Mouse (Mus musculus): ENCODE data around the gene Nacc2. TPM values are rescaled to one million over a fixed set of nuclear protein-coding genes. Genes with fewer than 3 reads are reported as not detected.
A peak's percentile ranks its signal among the peaks of the same experiment; 100 is the strongest.

Nacc2 gene
- polyA plus RNA-seq, 1 experiment from 2014 or later: 3.9 TPM

DNA sequence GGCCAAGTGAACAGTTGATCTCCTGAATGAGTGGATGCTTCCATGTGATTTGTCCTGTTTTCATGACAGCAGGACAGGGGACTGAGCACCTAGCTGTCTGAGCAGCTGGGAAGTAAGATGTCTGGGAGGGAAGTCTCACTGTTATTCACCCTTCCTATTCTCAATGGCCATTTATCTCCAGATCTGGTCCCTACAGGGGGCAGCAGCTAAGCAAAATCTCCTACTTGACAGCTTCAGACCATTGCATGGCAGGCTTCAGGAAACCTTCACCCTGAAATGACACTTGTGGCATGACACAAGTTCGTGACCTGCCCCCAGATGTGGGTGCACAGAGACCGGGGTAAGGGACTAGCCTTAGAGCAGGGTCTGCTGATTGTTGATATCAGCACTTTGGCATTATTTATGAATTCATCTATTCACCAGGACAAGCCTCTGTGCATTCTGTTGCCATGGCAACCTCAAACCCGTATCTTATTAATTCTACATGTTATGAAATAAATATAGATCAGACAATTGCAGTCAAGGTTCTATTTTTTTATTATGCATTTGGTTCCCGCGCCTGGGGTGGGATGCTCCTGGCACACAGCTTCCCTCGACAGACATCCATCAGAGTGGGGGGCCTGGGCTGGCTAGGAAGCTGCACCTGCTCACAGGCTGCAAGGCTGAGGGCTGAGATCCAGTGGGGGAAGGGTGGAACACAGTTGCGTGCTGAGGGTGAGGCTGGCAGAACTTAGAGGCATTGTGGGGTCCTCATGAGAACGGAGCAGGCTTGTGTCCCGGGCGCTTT is 33.4 kb upstream of the Nacc2 start:
- no peak overlapping the region for H3K27ac ChIP-seq (ENCODE audit: low read depth)
- no peak overlapping the region for H3K4me2 ChIP-seq (ENCODE audit: low read depth, low read length)
- no peaks in the 10 kb centered on the region for H3K36me3 ChIP-seq (replicated peaks; ENCODE audit: insufficient read depth, low read length)
- 75% methylated on average over 10 of the region's 10 CpGs for WGBS (ENCODE audit: insufficient replicate concordance)
- H3K9me3 ChIP-seq (ENCODE audit: low read length): no peaks in the 10 kb centered on the region
- no peak overlapping the region for H3K4me3 ChIP-seq (ENCODE audit: low read depth, low read length)
- TF ChIP-seq CTCF (IDR thresholded peaks at IDR 0.05; ENCODE audit: low read depth) (no peak), EP300 (IDR thresholded peaks at IDR 0.05; ENCODE audit: low read depth) (no peak)
- no peak overlapping the region for H3K9ac ChIP-seq (replicated peaks)
- H3K27me3 ChIP-seq (ENCODE audit: insufficient read depth, low read length): 0 out of 2 replicates have a peak, but pooled peaks cover 3% of the 10 kb centered on the region
- no peak for ATAC-seq
- H3K4me1 ChIP-seq (ENCODE audit: insufficient read depth): 0 out of 2 replicates have a peak, but pooled peaks cover 5% of the 10 kb centered on the region
- no peak for DNase-seq

DNA sequence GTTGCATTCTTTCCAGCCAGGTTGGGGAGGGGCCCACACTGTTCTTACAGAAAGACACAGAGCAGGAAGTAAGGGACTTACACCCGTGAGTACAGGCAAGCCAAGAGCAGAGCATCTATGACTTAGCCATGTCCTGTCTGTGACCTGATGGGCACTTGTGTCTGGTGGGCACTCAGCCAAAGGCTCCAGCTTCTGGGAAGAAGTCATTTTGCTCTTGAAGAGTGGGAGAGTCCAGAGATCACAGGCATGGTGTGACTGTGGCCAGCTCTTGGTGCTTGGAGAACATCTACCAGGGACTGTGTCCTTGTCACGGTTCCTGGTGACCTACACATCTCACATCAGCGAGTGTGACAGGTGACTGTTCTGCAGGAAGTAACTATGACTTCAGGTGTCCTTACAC is 32.7 kb upstream of the Nacc2 start:
- TF ChIP-seq EP300 (IDR thresholded peaks at IDR 0.05; ENCODE audit: low read depth): no peak
- TF ChIP-seq CTCF (IDR thresholded peaks at IDR 0.05; ENCODE audit: low read depth): no peak
- 0 out of 2 replicates have a peak, but pooled peaks cover 3% of the 10 kb centered on the region for H3K27me3 ChIP-seq (ENCODE audit: insufficient read depth, low read length)
- H3K4me3 ChIP-seq (ENCODE audit: low read depth, low read length): no peak overlapping the region
- DNase-seq (no peak), ATAC-seq (no peak)
- no peaks in the 10 kb centered on the region for H3K36me3 ChIP-seq (replicated peaks; ENCODE audit: insufficient read depth, low read length)
- no peaks in the 10 kb centered on the region for H3K9me3 ChIP-seq (ENCODE audit: low read length)
- H3K27ac ChIP-seq (ENCODE audit: low read depth): no peak overlapping the region
- no peak overlapping the region for H3K4me2 ChIP-seq (ENCODE audit: low read depth, low read length)
- 0 out of 2 replicates have a peak, but pooled peaks cover 5% of the 10 kb centered on the region for H3K4me1 ChIP-seq (ENCODE audit: insufficient read depth)
- 56% methylated on average over 3 of the region's 3 CpGs for WGBS (ENCODE audit: insufficient replicate concordance)
- no peak overlapping the region for H3K9ac ChIP-seq (replicated peaks)

DNA sequence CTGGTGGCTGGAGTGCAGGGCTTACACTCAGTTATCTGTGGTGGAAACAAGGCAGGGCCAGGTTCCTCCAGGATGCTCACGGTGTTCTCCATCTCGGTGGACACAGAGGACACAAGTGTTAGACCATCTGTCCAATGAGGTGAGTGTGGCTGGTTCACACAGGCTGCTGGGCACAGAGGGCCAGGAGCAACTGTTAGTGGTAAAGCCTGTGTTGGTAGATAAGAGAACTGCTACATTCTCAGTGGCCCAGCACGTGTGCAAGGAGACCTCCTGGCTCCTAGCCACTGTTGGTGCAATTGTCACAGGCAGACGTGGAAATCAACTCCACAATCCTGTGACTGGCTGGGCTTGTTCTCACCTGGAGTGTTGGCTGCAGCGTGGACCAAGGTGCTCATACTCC is 31.6 kb upstream of the Nacc2 start:
- Histone ChIP-seq H3K9me3 (ENCODE audit: low read length) (no peaks in the 10 kb centered on the region), H3K36me3 (replicated peaks; ENCODE audit: insufficient read depth, low read length) (no peaks in the 10 kb centered on the region), H3K9ac (replicated peaks) (no peak overlapping the region), H3K27ac (ENCODE audit: low read depth) (no peak overlapping the region), H3K27me3 (ENCODE audit: insufficient read depth, low read length) (0 out of 2 replicates have a peak, but pooled peaks cover 3% of the 10 kb centered on the region), H3K4me1 (ENCODE audit: insufficient read depth) (0 out of 2 replicates have a peak, but pooled peaks cover 5% of the 10 kb centered on the region), H3K4me3 (ENCODE audit: low read depth, low read length) (no peak overlapping the region), H3K4me2 (ENCODE audit: low read depth, low read length) (no peak overlapping the region)
- DNase-seq: no peak
- whole genome bisulfite sequencing (ENCODE audit: insufficient replicate concordance): 36% methylated on average over 5 of the region's 5 CpGs
- TF ChIP-seq CTCF (IDR thresholded peaks at IDR 0.05; ENCODE audit: low read depth) (no peak), EP300 (IDR thresholded peaks at IDR 0.05; ENCODE audit: low read depth) (peak; percentile 84)
- peak; percentile 82 for ATAC-seq

DNA sequence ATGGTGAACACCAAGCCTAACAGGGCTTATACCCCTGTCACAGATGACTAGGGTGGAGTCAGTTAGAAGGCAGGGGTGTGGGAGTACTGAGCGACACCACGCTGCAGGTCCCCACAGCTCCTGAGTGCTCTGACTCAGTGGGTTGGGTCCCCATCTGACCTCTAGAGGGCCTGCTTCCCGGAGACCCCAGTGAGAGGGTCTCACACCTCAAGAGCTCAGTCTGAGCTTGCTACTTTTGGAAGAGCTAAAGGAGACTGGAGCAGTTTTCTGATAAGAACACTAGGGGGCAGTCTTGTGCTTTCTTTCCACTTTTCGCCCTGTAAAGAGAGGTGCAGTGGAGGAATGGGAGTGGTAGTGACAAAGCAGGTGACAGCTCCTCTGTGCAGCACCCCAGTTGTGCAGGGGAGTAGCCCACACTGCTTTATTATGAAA is 30.9 kb upstream of the Nacc2 start:
- Histone ChIP-seq H3K4me1 (ENCODE audit: insufficient read depth) (0 out of 2 replicates have a peak, but pooled peaks cover 5% of the 10 kb centered on the region), H3K4me3 (ENCODE audit: low read depth, low read length) (no peak overlapping the region), H3K27ac (ENCODE audit: low read depth) (no peak overlapping the region), H3K9ac (replicated peaks) (no peak overlapping the region), H3K27me3 (ENCODE audit: insufficient read depth, low read length) (0 out of 2 replicates have a peak, but pooled peaks cover 3% of the 10 kb centered on the region), H3K4me2 (ENCODE audit: low read depth, low read length) (no peak overlapping the region), H3K9me3 (ENCODE audit: low read length) (no peaks in the 10 kb centered on the region), H3K36me3 (replicated peaks; ENCODE audit: insufficient read depth, low read length) (no peaks in the 10 kb centered on the region)
- WGBS (ENCODE audit: insufficient replicate concordance): 12% methylated on average over 4 of the region's 4 CpGs
- DNase-seq: peak; percentile 35
- TF ChIP-seq EP300 (IDR thresholded peaks at IDR 0.05; ENCODE audit: low read depth) (no peak), CTCF (IDR thresholded peaks at IDR 0.05; ENCODE audit: low read depth) (peak; percentile 88)
- peak; percentile 73 for ATAC-seq

DNA sequence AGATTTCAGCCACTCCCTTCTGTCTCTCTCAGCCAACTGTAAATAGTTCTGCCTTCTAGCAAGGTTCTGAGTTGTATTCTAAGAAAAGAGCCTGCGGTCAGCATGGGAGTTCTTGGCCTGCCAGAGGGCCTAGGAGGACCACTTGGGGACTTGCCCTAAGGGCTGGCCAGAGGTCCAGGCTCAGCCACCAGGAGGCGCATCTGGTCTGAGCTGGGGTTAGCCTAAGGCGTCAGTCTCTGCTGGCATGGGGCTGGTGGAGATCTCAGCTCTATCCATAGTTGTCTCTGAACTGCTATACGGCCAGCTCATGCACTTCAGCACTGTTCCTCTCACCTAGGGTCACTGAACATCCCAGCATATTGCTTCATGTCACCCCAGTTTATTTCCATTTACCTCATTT is 30.3 kb upstream of the Nacc2 start:
- ATAC-seq (no peak), DNase-seq (peak; percentile 70)
- H3K9me3 ChIP-seq (ENCODE audit: low read length): no peaks in the 10 kb centered on the region
- H3K36me3 ChIP-seq (replicated peaks; ENCODE audit: insufficient read depth, low read length): no peaks in the 10 kb centered on the region
- H3K27ac ChIP-seq (ENCODE audit: low read depth): no peak overlapping the region
- no peak overlapping the region for H3K9ac ChIP-seq (replicated peaks)
- 0 out of 2 replicates have a peak, but pooled peaks cover 3% of the 10 kb centered on the region for H3K27me3 ChIP-seq (ENCODE audit: insufficient read depth, low read length)
- H3K4me3 ChIP-seq (ENCODE audit: low read depth, low read length): no peak overlapping the region
- 0 out of 2 replicates have a peak, but pooled peaks cover 5% of the 10 kb centered on the region for H3K4me1 ChIP-seq (ENCODE audit: insufficient read depth)
- WGBS (ENCODE audit: insufficient replicate concordance): 34% methylated on average over 4 of the region's 4 CpGs
- no peak overlapping the region for H3K4me2 ChIP-seq (ENCODE audit: low read depth, low read length)
- TF ChIP-seq EP300 (IDR thresholded peaks at IDR 0.05; ENCODE audit: low read depth) (no peak), CTCF (IDR thresholded peaks at IDR 0.05; ENCODE audit: low read depth) (peak; percentile 66)

DNA sequence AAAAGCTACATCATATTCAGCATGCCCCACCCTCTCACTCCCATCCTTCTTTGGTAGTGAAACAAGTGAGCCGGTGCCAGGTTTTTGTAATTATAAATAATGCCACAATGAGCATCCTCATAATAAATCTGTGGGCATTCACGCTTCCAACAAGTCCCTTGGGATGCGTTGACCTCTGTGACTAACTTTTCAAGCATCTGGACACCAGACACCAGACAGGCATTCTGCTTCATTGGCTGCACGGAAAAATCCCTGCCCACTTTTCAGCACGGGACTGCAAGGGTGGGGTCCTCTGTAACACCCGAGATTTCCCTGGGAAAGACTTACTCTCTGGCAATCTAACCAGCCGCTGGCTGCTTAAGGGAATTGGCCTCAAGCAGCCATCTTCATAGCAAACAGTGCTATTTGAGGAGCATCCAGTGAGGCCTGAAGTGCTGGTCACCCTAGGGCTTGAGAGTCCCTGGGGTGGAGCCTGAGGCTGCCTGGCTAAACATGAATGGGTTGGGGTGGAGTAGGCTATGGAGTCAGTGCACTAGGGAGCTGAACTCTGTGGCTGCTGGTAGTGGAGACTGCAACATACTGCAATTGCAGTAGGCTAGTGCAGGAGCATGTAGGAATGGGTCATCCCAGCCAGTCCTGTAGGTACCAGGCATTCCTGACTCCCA is 24.8 kb upstream of the Nacc2 start:
- Histone ChIP-seq H3K36me3 (replicated peaks; ENCODE audit: insufficient read depth, low read length) (no peaks in the 10 kb centered on the region), H3K27ac (ENCODE audit: low read depth) (no peak overlapping the region), H3K4me1 (ENCODE audit: insufficient read depth) (no peaks in the 10 kb centered on the region), H3K4me3 (ENCODE audit: low read depth, low read length) (no peak overlapping the region), H3K27me3 (ENCODE audit: insufficient read depth, low read length) (no peaks in the 10 kb centered on the region), H3K9me3 (ENCODE audit: low read length) (no peaks in the 10 kb centered on the region), H3K4me2 (ENCODE audit: low read depth, low read length) (no peak overlapping the region), H3K9ac (replicated peaks) (no peak overlapping the region)
- DNase-seq (no peak), ATAC-seq (no peak)
- TF ChIP-seq CTCF (IDR thresholded peaks at IDR 0.05; ENCODE audit: low read depth) (no peak), EP300 (IDR thresholded peaks at IDR 0.05; ENCODE audit: low read depth) (no peak)
- 77% methylated on average over 7 of the region's 7 CpGs for WGBS (ENCODE audit: insufficient replicate concordance)
